Mouse (Mus musculus) lung, postnatal 0 days (tissue): ENCODE results near the gene Apba1. TPM values are rescaled to one million over a fixed set of nuclear protein-coding genes. Genes with fewer than 3 reads are reported as not detected.

ENCODE experiments used
- ATAC-seq: fragments of 200-750 bp; cut with Nextera tagmentation; 2 replicates; pipeline ENCODE4 v1.8.0; 2017; ENCODE audit warnings: moderate library complexity
- DNase-seq: peaks from one replicate; pipeline ENCODE4 v3.0.0-alpha.2; 2016; ENCODE audit warnings: low spot score
- H3K27ac ChIP-seq: fragments of 300-500 bp; sonication (generic); 2 replicates; pipeline ENCODE4 v1.5.1; 2014; ENCODE audit warnings: antibody characterized with exemption, mild to moderate bottlenecking, low read length, mixed read lengths
- H3K27me3 ChIP-seq: fragments of 300-500 bp; sonication (generic); replicated peaks from 2 replicates; pipeline ENCODE4 v1.6.1; 2014; ENCODE audit warnings: low read length, mixed read lengths; ENCODE audit not compliant: insufficient read depth
- H3K36me3 ChIP-seq: fragments of 300-500 bp; sonication (generic); 2 replicates; pipeline ENCODE4 v1.6.1; 2014; ENCODE audit warnings: low read length, mixed read lengths; ENCODE audit not compliant: insufficient read depth
- H3K4me1 ChIP-seq: fragments of 300-500 bp; sonication (generic); 2 replicates; pipeline ENCODE4 v1.6.1; 2014; ENCODE audit warnings: antibody characterized with exemption, low read depth, low read length, mixed read lengths; ENCODE audit not compliant: insufficient read depth
- H3K4me2 ChIP-seq: fragments of 300-500 bp; sonication (generic); replicated peaks from 2 replicates; pipeline ENCODE4 v1.6.1; 2014; ENCODE audit warnings: low read depth, mild to moderate bottlenecking, low read length, moderate library complexity, mixed read lengths
- H3K4me3 ChIP-seq: fragments of 300-500 bp; sonication (generic); 2 replicates; pipeline ENCODE4 v1.5.1; 2014; ENCODE audit warnings: low read depth, low read length
- H3K9ac ChIP-seq: fragments of 300-500 bp; sonication (generic); replicated peaks from 2 replicates; pipeline ENCODE4 v1.6.1; 2014; ENCODE audit warnings: low read depth, mild to moderate bottlenecking
- H3K9me3 ChIP-seq: fragments of 300-500 bp; sonication (generic); 2 replicates; pipeline ENCODE4 v1.6.1; 2016; ENCODE audit warnings: low read length, mixed read lengths
- CTCF ChIP-seq: IDR thresholded peaks from 2 replicates; pipeline ENCODE4 v1.5.1; 2016; ENCODE audit warnings: antibody characterized with exemption, mild to moderate bottlenecking
- EP300 ChIP-seq: IDR thresholded peaks from 2 replicates; pipeline ENCODE4 v1.6.1; 2016; ENCODE audit warnings: antibody characterized with exemption, mild to moderate bottlenecking, control low read depth
- WGBS: fragments of 180-500 bp; shearing (Covaris S2); extraction: QIAGEN DNeasy Blood & Tissue Kit; methylation state at CpG from one replicate; pipeline ENCODE4 v1.1.7; 2014; 5-methylcytosine and 5-hydroxymethylcytosine counted together
- polyA plus RNA-seq: library from polyadenylated mRNA; unstranded; fragments of >200 nt; fragmentation: Nextera tagmentation; extraction: Ambion mirVana; gene quantifications from 2 replicates; pipeline ENCODE4 v1.2.1, GENCODE M21; 2015

The Apba1 gene
- polyA plus RNA-seq, 1 experiment from 2014 or later = 0.45 TPM

GRCm38 (mm10) chr19:23947871-23948270 lies 189.2 kb downstream of the Apba1 start:
- DNase-seq (no peak), ATAC-seq (no peak)
- Histone ChIP-seq H3K4me1 (no peaks in the 10 kb centered on the region), H3K27me3 (no peaks in the 10 kb centered on the region), H3K9ac (no peak overlapping the region), H3K9me3 (no peaks in the 10 kb centered on the region), H3K36me3 (no peaks in the 10 kb centered on the region), H3K4me2 (no peak overlapping the region), H3K4me3 (no peak overlapping the region), H3K27ac (no peak overlapping the region)
- TF ChIP-seq CTCF = no peak
- TF ChIP-seq EP300 = no peak
- WGBS = 67% methylated on average over 4 of the region's 4 CpGs

GRCm38 (mm10) chr19:23948301-23949000 lies 189.8 kb downstream of the Apba1 start:
- 47% methylated on average over 12 of the region's 12 CpGs for WGBS
- TF ChIP-seq EP300 = no peak
- TF ChIP-seq CTCF = no peak
- H3K4me1 ChIP-seq = no peaks in the 10 kb centered on the region
- no peak overlapping the region for H3K4me3 ChIP-seq
- ATAC-seq = no peak
- H3K27me3 ChIP-seq = no peaks in the 10 kb centered on the region
- no peak overlapping the region for H3K27ac ChIP-seq
- H3K36me3 ChIP-seq = no peaks in the 10 kb centered on the region
- no peak overlapping the region for H3K9ac ChIP-seq
- no peak overlapping the region for H3K4me2 ChIP-seq
- H3K9me3 ChIP-seq = no peaks in the 10 kb centered on the region
- DNase-seq = no peak

- Histone ChIP-seq H3K9me3 (no peaks in the 10 kb centered on the region), H3K4me2 (no peak overlapping the region), H3K27me3 (no peaks in the 10 kb centered on the region), H3K4me1 (no peaks in the 10 kb centered on the region), H3K9ac (no peak overlapping the region), H3K36me3 (no peaks in the 10 kb centered on the region), H3K4me3 (no peak overlapping the region), H3K27ac (no peak overlapping the region)
- no peak for TF ChIP-seq CTCF
- no peak for ATAC-seq
- no peak for DNase-seq
- WGBS = 85% methylated on average over 8 of the region's 8 CpGs
Measured at GRCm38 (mm10) chr19:23955461-23955860, 196.8 kb downstream of the Apba1 start.

GRCm38 (mm10) chr19:23956299-23956975 lies 197.8 kb downstream of the Apba1 start:
- Histone ChIP-seq H3K36me3 (no peaks in the 10 kb centered on the region), H3K9ac (no peak overlapping the region), H3K27me3 (no peaks in the 10 kb centered on the region), H3K27ac (no peak overlapping the region), H3K4me3 (no peak overlapping the region), H3K4me2 (no peak overlapping the region), H3K4me1 (no peaks in the 10 kb centered on the region), H3K9me3 (no peaks in the 10 kb centered on the region)
- 49% methylated on average over 17 of the region's 17 CpGs for WGBS
- TF ChIP-seq EP300 = no peak
- no peak for TF ChIP-seq CTCF
- ATAC-seq (no peak), DNase-seq (no peak)

- no peak overlapping the region for H3K27ac ChIP-seq
- no peaks in the 10 kb centered on the region for H3K4me1 ChIP-seq
- no peaks in the 10 kb centered on the region for H3K27me3 ChIP-seq
- no peak overlapping the region for H3K4me3 ChIP-seq
- 50% methylated on average over 7 of the region's 7 CpGs for WGBS
- no peak overlapping the region for H3K4me2 ChIP-seq
- H3K36me3 ChIP-seq = no peaks in the 10 kb centered on the region
- ATAC-seq (peak; percentile 25; the same call in 1 of the 2 replicates), DNase-seq (peak; percentile 47)
- no peaks in the 10 kb centered on the region for H3K9me3 ChIP-seq
- TF ChIP-seq EP300 (no peak), CTCF (no peak)
- H3K9ac ChIP-seq = no peak overlapping the region
Measured at GRCm38 (mm10) chr19:23957563-23957962, 198.9 kb downstream of the Apba1 start.

GRCm38 (mm10) chr19:23958925-23959324 lies 200.2 kb downstream of the Apba1 start:
- H3K4me3 ChIP-seq = no peak overlapping the region
- TF ChIP-seq CTCF = peak; percentile 56
- TF ChIP-seq EP300 = no peak
- ATAC-seq = no peak

More at GRCm38 (mm10) chr19:23958925-23959324, 200.2 kb downstream of the Apba1 start:
- no peak overlapping the region for H3K27ac ChIP-seq
- WGBS = 37% methylated on average over 6 of the region's 6 CpGs
- H3K9me3 ChIP-seq = no peaks in the 10 kb centered on the region
- DNase-seq = peak; percentile 42
- no peaks in the 10 kb centered on the region for H3K36me3 ChIP-seq
- no peak overlapping the region for H3K4me2 ChIP-seq
- H3K4me1 ChIP-seq = no peaks in the 10 kb centered on the region
- no peak overlapping the region for H3K9ac ChIP-seq
- H3K27me3 ChIP-seq = no peaks in the 10 kb centered on the region
